Mouse (Mus musculus) cortical plate, adult 2 months (tissue): ENCODE results near the gene Dlg5.

Source experiments
- CTCF ChIP-seq: fragments of 200-500 bp; IDR thresholded peaks from 2 replicates; pipeline ENCODE4 v1.5.1; 2011; ENCODE audit warnings: mild to moderate bottlenecking, control low read depth, low read length; ENCODE audit not compliant: insufficient read depth; ENCODE audit errors: extremely low read depth
- POLR2A ChIP-seq: fragments of 200-500 bp; IDR thresholded peaks from 2 replicates; pipeline ENCODE4 v1.6.1; 2011; ENCODE audit warnings: mild to moderate bottlenecking, low read length, control low read depth; ENCODE audit not compliant: insufficient read depth; ENCODE audit errors: extremely low read depth

DNA sequence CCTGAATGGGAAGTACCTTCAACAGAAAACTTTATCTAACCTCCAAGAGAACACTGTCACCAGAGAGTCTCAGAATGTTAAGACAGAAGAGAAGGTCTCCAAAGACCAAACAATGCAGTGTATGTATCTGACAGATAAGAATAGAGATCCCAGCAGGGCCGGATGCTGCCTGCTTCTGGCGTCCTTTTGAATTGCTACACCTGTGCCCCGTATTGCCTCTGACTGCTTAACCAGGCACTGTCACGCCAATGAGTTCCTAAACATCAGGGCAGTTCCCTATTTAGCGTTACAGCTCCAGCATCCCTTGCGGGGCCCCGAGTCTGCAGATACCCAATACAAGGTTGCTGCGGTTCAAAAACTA, 28.4 kb downstream of the Dlg5 start:
- TF ChIP-seq CTCF (no peak), POLR2A (no peak)
